Mouse (Mus musculus): Measurements from ENCODE around the gene Gprin1. TPM values are rescaled to one million over a fixed set of nuclear protein-coding genes. Genes with fewer than 3 reads are reported as not detected.

The Gprin1 gene
- polyA plus RNA-seq, 1 experiment from 2014 or later: 0.17 TPM

DNA sequence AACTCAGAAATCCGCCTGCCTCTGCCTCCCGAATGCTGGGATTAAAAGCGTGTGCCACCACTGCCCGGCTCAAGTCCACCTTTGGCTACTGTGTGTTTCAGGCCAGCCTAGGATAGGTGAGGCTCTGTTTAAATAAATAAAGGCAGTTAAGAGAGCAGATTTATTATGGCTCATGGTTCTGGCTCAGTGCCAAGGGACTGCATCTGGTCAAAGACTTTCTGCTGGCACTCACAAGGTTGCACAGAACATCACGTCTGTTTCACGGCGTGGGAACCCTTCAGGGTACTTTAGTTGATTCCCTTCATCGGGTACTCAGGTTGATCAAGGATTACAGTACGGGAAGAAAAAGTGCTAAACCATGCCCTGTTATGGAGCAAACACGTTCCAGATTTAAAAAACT lies 34.7 kb downstream of the Gprin1 start:
- TF ChIP-seq CTCF (IDR thresholded peaks at IDR 0.05): no peak
- ChIA-PET CTCF (no interaction called here), POLR2A (no interaction called here)
- in situ Hi-C loops (cut with MboI; ENCODE audit: low pct_unique_long_range_greater_than_20kb): no loop called here
- peaks cover 11% of the 10 kb centered on the region for H3K27me3 ChIP-seq
- ATAC-seq (no peak), DNase-seq (ENCODE audit: low read depth, low spot score) (no peak)

DNA sequence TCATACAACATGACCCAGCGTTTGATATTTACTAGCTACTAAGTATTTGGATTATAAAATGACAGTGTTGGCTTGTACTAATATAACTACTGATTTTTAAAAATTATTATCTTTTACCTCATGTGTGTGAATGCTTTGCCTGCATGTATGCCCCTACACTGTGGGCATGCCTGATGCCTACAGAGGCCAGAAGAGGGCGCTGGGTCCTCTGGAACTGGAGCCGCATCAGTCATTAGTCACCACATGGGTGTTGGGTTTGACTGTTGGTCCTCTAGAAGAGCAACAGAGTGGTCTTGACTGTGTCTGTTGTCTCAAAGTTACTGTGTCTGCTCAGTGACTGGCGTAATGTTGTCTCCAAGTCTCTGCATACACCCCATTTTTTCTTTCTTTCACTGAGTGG lies 35.3 kb downstream of the Gprin1 start:
- peaks cover 7% of the 10 kb centered on the region for H3K27me3 ChIP-seq
- TF ChIP-seq CTCF (IDR thresholded peaks at IDR 0.05): no peak
- POLR2A ChIA-PET: no interaction called here
- DNase-seq (ENCODE audit: low read depth, low spot score) (no peak), ATAC-seq (no peak)
- in situ Hi-C loops (cut with MboI; ENCODE audit: low pct_unique_long_range_greater_than_20kb): no loop called here
- CTCF ChIA-PET: no interaction called here

DNA sequence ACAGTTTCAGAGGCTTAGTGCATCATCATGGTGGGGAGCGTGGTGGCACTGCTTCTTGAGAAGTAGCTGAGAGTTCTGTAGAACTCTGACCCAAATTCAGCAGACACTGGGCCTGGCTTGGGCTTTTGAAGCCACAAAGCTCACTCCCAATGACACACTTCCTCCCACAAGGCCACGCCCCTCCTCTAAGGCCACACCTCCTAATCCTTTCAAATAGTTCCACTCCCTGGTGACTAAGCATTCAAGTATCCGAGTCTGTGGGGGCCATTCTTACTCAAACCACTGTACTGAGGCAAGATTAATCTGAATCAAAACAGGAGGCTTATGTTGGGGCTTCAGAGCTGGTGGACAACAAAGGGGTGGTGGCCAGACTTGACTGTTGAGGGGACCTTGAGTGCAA lies 38.8 kb downstream of the Gprin1 start:
- no peak for TF ChIP-seq CTCF (IDR thresholded peaks at IDR 0.05)
- no peak for ATAC-seq
- in situ Hi-C loops (cut with MboI; ENCODE audit: low pct_unique_long_range_greater_than_20kb): no loop called here
- H3K27me3 ChIP-seq: peaks cover 11% of the 10 kb centered on the region
- DNase-seq (ENCODE audit: low read depth, low spot score): no peak
- CTCF ChIA-PET: no interaction called here
- POLR2A ChIA-PET: no interaction called here

DNA sequence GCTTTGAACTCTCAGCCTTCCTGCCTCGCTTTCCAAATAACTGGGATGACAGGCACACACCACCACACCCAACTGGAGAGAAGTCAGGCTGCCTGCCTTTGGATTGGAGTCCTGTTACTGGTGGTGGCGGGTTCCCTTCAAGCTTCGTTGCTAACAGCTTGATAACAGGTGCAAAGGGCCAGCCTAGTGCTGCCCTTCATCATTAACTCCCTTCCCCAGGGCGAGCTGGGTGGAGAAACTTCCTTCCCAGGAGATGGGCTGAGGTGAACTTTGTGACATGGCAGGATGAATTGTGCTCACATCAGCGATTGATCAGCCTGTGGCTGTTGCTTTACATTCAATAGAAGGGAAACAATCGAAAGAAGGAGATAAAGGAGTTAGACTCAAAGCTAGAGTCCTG lies 44.8 kb downstream of the Gprin1 start:
- DNase-seq (ENCODE audit: low read depth, low spot score): no peak
- TF ChIP-seq CTCF (IDR thresholded peaks at IDR 0.05): no peak
- H3K27me3 ChIP-seq: peaks cover 19% of the 10 kb centered on the region
- ChIA-PET POLR2A (no interaction called here), CTCF (no interaction called here)
- ATAC-seq: no peak
- in situ Hi-C loops (cut with MboI; ENCODE audit: low pct_unique_long_range_greater_than_20kb): no loop called here

DNA sequence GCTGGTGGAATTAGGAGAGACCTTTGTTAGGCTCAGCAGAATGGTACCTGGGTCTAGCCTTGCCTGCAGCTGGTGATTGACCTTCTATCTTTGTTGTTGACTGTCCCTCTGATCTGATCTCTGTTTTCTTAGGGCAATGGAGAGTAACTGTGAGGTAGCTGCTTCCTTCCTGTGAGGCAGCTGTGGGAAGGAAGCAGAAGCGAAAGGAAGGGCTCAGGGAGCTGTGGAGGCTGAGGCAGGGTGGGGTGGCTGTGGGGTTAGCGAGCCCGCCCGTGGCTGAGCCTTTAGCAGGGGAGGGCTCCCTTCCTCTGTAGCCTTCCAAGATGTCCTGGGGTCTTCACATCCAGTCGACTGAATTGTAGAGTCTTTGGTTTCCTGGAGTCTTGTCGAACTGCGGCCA lies 47.2 kb downstream of the Gprin1 start:
- peaks cover 12% of the 10 kb centered on the region for H3K27me3 ChIP-seq
- TF ChIP-seq CTCF (IDR thresholded peaks at IDR 0.05): no peak
- ChIA-PET POLR2A (no interaction called here), CTCF (no interaction called here)
- no peak for ATAC-seq
- in situ Hi-C loops (cut with MboI; ENCODE audit: low pct_unique_long_range_greater_than_20kb): no loop called here
- DNase-seq (ENCODE audit: low read depth, low spot score): no peak

DNA sequence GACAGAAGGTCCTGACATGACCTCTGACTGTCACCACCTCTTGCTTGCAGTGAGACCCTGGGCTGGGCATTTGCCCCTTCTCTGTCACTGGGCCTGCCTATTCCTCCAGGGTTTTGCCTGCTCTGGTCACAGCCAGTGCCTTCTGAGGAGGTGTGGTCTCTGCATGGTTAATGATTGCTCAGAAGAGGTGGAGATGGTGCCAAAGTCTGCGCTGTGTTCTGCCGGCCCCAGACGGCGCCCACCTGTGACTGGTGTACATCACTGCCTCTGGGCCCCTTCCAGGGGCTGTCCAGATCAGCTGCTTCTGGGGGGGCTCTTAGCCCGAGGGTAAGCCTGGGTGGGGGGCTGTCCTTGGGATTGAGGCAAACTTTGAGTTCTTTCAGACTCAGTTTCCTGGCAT lies 48.4 kb downstream of the Gprin1 start, which contains the start of gene Cdhr2:
TSS of gene Cdhr2 (plus strand) at position 219 of the 400 bp plus-strand sequence.
- ATAC-seq: peak; percentile 42
- CTCF ChIA-PET: interaction anchor here (1.1 kb wide), 1 partner anchor 16 kb away, joined by 3 read pairs; no protein-coding TSS in a partner anchor
- no peak for TF ChIP-seq CTCF (IDR thresholded peaks at IDR 0.05)

DNA sequence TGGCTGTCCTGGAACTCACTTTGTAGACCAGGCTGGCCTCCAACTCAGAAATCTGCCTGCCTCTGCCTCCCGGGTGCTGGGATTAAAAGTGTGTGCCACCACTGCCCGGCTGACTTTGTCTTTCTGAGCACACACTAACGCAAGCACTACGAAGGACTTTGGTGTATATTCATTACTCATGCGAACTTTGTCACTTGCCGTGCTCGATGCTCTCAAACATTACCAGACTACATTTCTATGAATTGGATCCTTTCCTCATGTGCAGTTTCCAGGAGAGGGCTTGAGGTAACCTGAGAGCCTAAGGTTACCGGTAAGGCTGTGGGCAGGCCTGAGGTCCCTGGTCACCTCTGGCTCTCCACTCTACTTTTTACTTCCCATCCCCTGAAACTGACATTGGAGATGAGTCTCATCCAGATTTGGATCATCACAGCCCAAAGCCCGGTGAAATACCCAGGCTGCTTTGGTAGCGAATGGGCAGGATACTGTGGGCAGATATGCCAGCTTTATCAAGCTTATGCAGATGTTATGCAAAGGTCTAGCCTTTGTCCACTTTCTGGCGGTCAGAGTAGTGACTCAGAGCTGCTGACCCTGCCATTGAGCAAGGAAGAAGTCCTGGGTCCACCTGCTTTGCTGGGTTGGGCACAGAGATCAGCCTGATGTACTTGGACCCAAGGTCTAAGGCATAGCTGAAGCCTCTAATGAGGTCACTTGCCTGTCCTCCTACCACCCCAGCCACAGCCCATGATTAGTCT lies 54.0 kb downstream of the Gprin1 start:
- in situ Hi-C loops (cut with MboI; ENCODE audit: low pct_unique_long_range_greater_than_20kb): no loop called here
- no peak for TF ChIP-seq CTCF (IDR thresholded peaks at IDR 0.05)
- ChIA-PET CTCF (no interaction called here), POLR2A (no interaction called here)
- no peaks in the 10 kb centered on the region for H3K27me3 ChIP-seq
- DNase-seq (ENCODE audit: low read depth, low spot score) (no peak), ATAC-seq (no peak)

More for the DNA sequence above, 48.4 kb downstream of the Gprin1 start, which contains the start of gene Cdhr2:
- in situ Hi-C loops (cut with MboI; ENCODE audit: low pct_unique_long_range_greater_than_20kb): no loop called here
- POLR2A ChIA-PET: no interaction called here
- DNase-seq (ENCODE audit: low read depth, low spot score): no peak
- peaks cover 11% of the 10 kb centered on the region for H3K27me3 ChIP-seq

DNA sequence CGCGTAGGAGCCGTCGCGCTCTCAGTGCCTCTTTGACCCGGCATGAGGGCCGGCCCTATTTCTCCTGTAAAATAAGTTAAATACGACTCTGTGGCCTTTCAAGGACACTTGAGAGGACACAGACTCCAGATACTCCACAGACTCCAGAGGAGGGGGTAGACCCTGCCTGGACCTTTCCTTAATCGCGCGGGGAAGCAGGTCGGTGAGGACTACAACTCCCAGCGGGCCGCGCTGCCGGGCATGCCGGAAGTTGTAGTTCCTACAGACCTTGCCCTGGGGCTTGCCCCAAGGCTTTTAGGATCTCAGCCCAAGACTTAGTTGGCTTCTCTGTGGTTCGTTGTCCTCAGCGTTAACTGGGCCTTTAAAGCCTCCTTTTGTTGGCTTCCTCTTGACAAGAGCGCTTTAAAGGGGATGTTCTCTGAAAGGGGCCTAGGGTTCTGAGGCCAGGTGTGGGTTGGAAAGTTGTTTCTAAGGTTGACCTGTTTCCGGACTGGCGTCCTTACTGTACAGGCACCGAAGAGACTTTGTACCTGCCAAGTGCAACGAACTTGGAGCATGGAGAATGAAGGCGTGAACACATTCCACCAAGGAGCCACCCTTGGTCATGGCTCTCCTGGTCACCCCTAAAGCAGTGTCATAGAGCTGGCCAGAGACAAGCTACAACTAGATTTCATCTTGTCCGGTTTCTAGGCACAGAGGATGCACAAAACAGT lies 55.2 kb downstream of the Gprin1 start:
- ATAC-seq: peak; percentile 41
- no peaks in the 10 kb centered on the region for H3K27me3 ChIP-seq
- DNase-seq (ENCODE audit: low read depth, low spot score): no peak
- CTCF ChIA-PET: no interaction called here
- TF ChIP-seq CTCF (IDR thresholded peaks at IDR 0.05): no peak
- in situ Hi-C loops (cut with MboI; ENCODE audit: low pct_unique_long_range_greater_than_20kb): no loop called here
- POLR2A ChIA-PET: no interaction called here

DNA sequence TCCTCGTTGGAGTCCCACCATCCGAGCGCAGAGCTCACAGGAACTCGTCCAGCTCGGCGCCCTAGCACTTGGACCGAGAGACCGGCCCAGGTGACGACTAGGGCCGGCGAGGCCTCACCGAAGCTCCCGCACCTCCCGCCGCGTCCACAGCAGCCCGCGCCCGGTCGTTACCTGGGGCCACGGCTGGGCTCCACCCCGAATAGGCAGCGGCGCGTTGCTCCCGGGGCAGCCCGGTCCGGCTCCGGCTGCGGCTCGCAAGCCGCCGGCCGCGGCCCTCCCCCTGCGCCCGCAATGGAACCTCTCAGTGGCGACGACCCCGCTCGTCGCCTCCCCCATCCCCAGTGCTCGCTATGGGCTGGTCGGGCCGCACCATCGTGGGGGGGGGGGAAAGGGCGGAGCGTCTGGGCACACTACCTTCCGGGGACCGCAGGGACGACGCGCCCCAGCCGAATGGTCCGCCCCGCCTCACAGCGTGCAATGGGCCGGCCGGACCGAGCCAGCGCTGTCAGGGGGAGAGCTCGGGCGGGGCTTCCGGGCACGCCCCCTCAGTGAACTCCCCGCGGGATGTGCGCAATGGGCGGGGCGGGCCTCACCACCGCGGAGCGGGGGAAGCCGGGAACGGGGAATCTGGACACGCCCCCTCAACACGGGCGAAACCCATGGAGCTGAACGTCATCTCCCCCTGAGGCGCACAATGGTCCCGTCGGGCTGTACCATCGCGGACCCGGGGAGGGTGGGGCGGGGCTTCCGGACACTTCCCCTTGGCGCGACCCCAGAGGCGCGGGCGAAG lies 55.9 kb downstream of the Gprin1 start, which contains the start of gene Rnf44:
TSS of gene Rnf44 (minus strand) at position 350 of the 790 bp plus-strand sequence.
- no peaks in the 10 kb centered on the region for H3K27me3 ChIP-seq
- ChIA-PET CTCF (no interaction called here), POLR2A (no interaction called here)
- in situ Hi-C loops (cut with MboI; ENCODE audit: low pct_unique_long_range_greater_than_20kb): no loop called here
- peak; percentile 91 for DNase-seq (ENCODE audit: low read depth, low spot score)
- no peak for TF ChIP-seq CTCF (IDR thresholded peaks at IDR 0.05)
- peak; percentile 98 for ATAC-seq

DNA sequence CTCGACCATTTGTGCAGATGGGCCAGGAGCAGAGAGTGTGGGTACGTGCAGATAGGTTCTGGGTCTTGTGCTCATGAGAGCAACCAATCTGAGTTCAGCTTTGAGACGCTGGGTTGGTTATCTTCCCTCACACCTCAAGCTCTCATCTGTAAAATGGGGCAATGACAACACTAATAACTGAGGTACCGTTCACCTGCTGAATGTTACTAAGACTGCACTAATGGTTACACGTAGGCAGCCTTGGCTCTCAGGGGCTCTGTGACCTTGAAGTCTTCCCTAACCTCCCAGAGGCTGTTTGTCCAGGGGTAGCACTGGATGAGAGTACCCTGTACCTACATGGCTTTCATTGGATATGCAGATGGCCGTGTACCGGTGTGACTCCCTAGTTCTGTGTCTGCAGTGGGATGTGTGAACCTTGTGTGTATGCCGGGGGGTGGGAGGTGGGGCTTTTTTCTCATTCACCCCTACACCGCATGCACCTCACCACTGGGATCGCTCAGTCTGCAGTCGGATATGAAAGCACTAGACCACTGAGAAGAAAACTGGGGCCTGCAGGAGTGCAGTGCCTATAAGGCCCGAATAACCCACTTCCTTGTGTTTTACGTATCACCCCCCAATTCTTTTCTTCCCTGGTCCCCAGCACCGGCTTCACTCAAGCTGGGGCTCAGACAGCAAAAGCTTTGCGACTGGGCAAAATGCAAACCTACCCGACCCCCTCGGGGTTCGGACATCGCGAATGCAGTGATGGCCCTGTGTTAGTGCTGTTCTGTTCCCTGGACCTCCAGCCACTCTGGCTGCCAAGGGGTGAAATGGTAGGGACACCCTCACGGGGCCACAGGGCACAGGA lies 56.7 kb downstream of the Gprin1 start:
- no peak for TF ChIP-seq CTCF (IDR thresholded peaks at IDR 0.05)
- in situ Hi-C loops (cut with MboI; ENCODE audit: low pct_unique_long_range_greater_than_20kb): no loop called here
- ChIA-PET CTCF (no interaction called here), POLR2A (interaction anchor here (0.6 kb wide), 1 partner anchor 497 kb away, joined by 3 read pairs; no protein-coding TSS in a partner anchor)
- no peak for DNase-seq (ENCODE audit: low read depth, low spot score)
- no peaks in the 10 kb centered on the region for H3K27me3 ChIP-seq
- ATAC-seq: no peak
